Mouse (Mus musculus): ENCODE results near the gene Pknox2. TPM values are rescaled to one million over a fixed set of nuclear protein-coding genes. Genes with fewer than 3 reads are reported as not detected.

Gene Pknox2
- total RNA-seq, 2 experiments from 2014 or later = 29.3 to 41.2 TPM

DNA sequence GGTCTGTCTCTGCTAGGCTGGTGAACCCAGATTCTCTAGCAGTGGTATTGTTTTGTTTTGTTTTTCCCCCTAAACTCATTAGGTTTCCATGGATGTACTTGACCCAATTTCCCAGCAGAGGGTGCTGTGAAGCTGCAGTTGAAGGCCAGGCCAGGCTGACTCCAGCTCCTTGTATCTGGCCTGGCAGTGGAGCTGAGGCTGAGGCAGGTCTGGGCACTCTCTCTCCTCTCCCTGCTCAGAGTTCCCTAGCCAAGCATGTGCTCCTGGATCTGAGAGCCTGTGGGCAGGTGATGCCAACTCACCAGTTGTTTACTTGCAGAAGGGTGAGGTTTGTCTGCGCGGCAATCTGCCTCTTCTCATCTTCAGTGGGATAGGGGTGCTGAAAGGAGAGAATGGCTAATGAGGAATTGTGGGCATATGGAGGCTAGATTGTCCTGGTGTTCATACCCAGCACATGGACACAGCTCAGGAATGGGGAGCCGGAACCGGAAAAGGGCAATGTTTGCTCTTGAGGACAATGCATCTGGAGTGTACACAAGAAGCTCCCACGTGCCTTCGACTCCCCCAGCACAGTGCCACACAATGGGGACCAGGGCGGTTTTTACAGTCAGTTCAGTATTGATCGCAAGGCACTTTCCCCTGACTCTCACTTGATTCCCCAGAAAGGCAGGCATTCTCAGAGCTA lies 252.1 kb downstream of the Pknox2 start:
- DNase-seq (ENCODE audit: extremely low spot score in 1 of 2, low spot score in 1 of 2) = peak; percentile 60 to 76

DNA sequence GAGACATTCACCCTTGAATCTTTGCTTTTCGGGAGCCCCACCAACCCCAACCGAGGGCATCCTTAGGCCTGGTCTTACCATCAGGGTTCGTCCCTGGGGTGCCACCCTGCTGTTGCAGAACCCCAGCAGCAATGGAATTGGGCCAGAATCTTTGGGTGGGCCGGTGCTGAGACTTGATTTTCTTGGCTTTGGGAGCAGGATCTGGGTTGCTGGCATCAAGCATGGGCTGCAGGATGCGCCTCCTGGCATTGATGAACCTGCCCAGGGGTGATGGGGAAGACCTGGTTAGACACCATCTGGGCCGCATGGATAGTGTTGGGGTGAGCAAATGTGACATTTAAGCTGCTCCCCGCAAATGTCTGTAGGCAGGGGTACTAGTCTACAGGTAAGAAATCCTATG lies 253.0 kb downstream of the Pknox2 start:
- no peak for DNase-seq (ENCODE audit: extremely low spot score in 1 of 2, low spot score in 1 of 2)

DNA sequence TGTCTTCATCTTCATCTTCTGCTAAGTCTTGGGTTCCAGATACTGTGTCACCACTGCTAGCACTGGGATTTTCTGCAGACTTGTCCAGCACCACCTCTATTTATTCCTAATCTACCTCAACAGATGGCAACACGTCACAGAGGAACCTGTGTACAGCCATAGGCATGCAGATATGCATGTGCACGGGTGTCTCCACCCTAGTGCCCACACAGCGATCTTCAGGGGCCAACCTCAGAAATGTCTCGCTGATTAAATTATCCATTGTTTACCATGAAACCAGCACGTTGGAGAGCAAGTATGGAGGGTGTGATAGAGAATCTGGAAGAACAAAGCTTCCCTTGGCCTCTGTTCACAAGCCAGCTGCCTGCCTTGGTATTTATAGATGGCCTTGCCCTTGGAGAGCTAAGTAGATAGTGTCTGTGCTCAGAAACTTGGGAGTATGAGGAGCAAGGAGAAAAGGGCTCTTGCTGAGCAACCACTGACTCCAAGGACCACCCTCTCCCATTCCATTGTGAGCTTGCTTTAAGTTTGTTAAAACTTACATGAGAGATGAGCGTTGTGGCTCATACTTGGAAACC lies 253.7 kb downstream of the Pknox2 start:
- no peak for DNase-seq (ENCODE audit: extremely low spot score in 1 of 2, low spot score in 1 of 2)

DNA sequence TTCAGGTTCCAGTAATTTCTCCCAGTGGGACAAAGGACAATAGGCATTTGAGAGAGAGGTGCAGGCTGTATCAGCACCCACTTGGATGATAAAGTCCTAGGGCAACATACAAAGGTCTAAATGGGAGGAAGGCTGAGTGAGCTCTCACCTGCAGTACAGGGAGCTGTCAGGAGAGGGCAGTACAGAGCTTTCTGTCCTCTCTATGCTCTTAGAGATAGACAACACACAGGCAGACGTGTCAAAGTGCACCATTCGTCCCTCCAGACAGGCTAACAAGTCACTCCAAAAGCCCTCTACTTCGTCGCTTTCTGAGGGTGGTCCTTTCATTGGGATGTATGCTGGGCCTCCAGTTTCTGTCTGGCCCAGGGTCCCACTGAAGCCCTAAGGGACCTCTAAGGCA lies 256.7 kb downstream of the Pknox2 start:
- DNase-seq (ENCODE audit: extremely low spot score in 1 of 2, low spot score in 1 of 2) = peak in 1 of 2 experiments; percentile 77

DNA sequence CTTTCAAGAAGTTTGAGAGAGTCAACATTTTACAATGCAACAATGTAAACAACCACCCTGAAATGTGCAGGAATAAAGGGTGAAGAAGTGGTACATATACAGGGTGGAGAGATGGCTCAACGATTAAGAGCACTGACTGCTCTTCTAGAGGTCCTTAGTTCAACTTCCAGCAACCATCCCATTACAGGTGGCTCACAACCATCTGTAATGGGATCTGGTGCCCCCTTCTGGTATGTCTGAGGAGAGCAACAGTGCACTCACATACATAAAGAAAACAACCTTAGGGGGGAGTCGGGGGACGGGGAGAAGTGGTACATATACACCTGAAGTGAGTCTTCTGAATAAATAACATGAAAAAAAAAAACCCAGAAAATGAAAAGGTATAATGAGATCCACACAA lies 262.0 kb downstream of the Pknox2 start:
- peak in 1 of 2 experiments; percentile 22 for DNase-seq (ENCODE audit: extremely low spot score in 1 of 2, low spot score in 1 of 2)

DNA sequence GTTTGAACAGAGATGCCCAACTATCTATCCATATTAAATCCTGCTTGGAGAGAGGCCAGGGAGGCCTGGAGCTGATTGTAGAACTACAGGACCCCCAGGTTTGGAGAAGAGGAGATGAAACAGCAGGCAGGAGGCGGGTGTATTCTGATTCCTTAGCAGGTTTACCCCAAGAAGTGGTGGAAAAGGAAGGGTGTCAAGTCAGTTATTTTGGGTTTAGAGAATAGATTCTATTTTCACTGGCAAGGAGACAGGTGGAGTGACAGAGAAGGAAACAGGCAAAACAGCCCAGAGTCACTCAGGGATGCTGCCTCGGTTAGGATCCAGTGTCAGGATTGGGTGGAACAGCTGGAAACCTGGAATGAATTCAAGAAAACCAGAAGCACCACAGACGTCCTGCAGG lies 263.6 kb downstream of the Pknox2 start:
- DNase-seq (ENCODE audit: extremely low spot score in 1 of 2, low spot score in 1 of 2) = no peak

DNA sequence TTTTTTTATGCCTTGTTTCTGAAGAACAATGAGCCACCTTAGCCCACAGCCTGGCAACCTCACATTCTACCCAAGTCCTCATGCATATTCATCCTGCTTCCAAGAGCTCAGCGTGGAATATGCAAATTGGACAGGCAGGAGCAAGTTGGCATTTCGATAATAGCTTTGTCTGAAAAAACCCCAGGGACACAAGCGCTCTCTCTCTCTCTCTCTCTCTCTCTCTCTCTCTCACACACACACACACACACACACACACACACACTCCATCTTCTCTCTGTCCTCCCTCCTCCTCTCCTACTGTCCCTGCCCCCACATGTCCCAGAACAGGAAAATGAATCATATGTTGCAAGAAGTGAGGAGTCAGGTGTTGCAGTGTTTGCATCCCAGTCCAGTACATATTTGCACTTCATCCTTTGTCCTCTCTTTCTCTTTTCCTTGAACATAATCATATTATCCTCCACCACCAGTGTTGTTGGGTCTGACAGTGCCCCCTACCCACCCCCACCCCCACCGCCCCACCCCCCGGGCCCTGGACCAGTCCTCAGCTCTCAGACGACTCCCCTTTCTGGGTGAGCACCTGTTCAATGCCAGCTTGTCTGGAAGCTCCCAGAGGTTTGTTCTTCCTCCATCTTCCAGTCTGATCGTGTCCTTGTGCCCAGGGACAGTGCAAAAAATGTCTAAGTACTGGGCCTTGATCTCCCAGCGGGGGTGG lies 265.0 kb downstream of the Pknox2 start:
- no peak for DNase-seq (ENCODE audit: extremely low spot score in 1 of 2, low spot score in 1 of 2)

DNA sequence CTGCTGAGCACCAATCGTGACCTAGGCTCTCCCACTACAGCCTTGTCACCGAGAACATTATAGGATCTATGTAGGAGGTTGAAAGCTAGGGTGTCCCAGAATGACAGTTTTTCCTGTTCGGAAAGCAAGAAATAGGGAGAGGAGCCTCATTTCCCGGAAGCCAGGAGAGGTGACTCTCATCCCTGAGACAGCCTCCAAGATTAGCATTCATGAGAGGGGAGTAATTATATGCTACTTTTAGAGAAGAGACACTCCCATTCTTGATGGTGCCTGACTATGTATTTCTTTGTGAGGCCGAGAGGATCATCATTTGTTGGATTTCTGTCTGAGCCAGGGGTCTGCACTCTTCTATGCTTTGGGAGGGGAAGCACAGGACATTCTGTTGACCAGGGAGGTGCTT lies 265.6 kb downstream of the Pknox2 start:
- DNase-seq (ENCODE audit: extremely low spot score in 1 of 2, low spot score in 1 of 2) = no peak

DNA sequence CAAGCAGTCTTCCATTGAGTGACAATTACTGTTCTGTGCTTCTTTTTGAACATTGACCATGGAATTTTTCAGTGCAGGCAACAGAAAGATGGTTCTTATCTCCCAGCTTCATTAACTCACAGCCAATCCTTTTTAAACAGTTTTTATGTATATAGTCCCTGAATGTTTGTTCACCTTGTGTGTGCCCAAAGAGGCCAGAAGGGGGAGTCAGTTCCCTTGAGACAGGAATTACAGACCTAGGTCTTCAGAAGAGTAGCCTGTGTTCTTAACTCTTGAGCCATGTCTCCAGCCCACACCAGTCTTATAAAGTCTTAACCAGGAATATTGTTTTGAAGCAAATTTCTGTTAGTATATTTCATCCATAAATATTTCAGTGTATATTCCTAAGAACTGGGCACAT lies 270.4 kb downstream of the Pknox2 start:
- DNase-seq (ENCODE audit: extremely low spot score in 1 of 2, low spot score in 1 of 2) = no peak

DNA sequence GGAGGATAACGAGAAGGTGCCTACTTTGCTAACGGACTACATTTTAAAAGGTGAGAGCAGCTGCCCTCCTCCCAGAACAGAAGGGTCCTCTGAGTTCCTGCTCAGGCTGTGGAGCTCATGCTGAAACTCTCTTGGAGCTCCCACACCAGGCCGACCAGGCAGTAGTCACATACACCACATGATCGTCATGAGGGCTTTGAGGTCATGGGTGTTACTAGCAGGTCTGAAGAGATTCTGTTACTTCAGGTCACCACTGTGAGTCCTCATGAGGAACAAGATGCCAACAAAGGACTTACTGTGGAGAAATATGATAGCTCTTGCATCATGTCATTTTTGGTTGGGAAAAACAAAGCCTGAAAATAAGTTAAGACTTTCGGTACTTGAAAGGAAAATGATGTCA lies 270.9 kb downstream of the Pknox2 start:
- DNase-seq (ENCODE audit: extremely low spot score in 1 of 2, low spot score in 1 of 2) = no peak

DNA sequence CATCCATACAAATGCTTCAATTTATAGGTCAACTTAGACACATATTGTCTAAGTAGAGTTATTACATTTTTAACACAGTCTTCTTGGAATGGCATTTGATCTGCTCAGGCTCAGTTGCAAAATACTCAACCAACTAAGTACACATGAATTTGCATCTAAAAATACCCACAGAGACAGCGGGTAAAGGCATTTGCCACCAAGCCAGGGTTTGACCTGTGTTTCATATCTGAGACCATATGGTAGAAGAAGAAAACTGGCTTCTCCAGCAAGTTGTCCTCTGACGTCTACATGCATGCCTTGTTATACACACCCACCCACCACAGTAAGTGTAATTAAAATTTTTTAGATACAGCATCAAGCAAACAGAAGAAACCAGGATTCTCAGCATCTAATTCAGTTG lies 273.4 kb downstream of the Pknox2 start:
- DNase-seq (ENCODE audit: extremely low spot score in 1 of 2, low spot score in 1 of 2) = no peak

DNA sequence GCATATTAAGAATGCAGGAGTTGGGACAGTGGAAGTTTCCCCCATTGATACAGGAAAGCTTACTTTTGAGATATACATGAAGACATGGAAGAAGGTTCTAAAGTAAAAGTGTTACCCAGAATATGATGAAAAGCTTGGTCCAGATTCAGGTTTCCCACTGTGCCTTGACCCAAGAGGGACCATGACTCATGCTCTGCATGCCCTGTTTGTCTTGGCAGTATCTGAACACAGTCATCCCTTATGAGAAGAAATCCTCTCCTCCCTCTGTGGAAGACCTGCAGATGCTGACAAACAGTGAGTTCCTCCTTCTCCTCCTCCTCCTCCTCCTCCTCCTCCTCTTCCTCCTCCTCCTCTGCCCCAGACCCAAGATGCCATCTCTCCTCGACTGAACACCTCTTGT lies 276.9 kb downstream of the Pknox2 start:
- no peak for DNase-seq (ENCODE audit: extremely low spot score in 1 of 2, low spot score in 1 of 2)

DNA sequence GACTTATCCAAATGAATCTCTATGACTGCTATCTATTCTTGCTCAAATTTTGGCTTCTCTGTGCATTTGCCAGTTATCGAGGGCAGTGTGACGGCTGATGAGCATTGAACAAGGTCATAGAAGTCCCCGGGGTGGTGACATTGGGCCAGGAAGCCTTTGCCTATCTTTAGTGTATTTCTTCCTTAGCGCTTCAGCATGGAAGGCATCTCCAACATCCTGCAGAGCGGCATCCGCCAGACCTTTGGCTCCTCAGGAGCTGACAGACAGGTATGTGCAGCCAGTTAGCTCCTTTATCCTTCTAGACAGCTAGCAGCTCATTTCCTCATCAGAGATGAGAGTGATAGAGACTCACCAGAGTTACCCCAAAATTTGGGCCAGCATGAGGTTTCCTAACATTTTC lies 278.5 kb downstream of the Pknox2 start:
- DNase-seq (ENCODE audit: extremely low spot score in 1 of 2, low spot score in 1 of 2) = no peak

DNA sequence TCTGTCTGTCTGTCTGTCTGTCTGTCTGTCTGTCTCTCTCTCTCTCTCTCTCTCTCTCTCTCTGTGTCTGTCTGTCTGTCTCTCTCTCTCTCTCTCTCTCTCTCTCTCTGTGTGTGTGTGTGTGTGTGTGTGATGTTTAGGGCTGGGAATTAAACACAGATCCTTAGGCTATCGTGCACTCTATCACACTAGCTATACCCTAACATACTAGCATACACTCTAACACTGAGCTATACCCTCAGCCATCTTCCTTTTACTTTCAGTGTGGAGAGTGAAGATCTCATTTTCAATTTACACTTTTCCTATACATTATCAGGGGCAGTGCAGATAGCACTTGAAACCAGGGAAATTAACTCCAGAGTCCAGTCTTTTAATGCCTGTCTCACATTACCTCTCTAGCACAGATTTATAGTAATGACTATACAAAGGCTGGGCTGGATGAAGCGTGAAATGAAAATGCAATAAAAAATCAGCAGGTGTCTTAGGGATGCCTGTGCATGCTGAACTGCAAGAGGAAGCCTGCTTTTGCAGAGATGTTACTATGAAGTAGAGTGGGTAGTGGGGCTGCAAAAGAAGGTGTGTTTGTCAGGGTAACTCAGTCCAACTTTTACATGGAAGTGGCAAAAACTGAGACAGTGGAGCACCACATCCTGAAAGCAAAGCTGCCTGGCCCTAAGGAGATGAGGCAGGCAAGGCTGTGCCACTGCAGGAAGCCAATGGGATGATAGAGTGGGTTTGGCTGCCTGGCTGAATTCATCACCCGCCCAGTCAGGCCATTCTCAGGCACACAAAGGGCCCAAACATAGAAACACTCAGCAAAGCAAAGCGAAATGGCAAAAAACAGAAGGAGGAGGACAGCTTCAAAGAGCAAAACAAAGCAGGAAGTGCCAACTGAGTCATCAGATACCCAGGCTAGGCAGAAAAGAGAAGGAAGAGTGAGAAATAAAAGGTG lies 282.1 kb downstream of the Pknox2 start:
- DNase-seq (ENCODE audit: extremely low spot score in 1 of 2, low spot score in 1 of 2) = no peak

DNA sequence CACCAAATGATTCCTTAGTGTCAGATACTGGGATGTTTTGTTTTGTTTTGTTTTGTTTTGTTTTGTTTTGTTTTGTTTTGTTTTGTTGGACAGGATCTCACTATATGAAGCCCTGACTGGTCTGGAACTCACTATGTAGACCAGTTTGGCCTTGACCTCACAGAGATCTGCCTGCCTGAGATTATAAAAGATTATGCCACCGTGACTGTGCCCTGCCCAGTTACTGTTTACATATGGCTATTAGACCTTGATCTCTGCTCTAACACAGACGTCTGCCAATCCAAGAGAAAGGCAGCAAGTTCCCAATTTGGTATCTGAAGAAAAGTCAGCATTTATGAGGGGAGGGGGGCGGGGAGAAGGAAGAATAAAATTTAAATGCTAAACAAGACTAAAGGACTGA lies 283.5 kb downstream of the Pknox2 start:
- no peak for DNase-seq (ENCODE audit: extremely low spot score in 1 of 2, low spot score in 1 of 2)

DNA sequence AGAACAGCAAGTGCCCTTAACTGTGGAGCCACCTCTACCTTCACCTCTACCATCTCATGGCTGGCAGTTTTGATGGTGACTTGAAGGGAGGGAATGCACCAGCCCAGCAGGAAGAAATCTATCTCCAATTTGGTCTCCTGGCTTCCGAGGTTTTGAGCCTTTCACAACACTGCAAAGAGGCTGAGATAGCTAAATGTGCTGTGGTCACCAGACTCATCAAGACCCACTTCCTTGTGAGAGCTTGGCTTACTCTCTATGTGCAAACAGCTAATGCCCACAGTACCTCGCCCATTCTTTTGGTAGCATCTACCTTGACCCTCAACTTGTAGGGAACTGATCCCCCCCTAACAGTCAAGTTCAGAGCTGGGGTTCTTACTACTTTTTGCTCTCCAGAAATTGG lies 284.6 kb downstream of the Pknox2 start:
- DNase-seq (ENCODE audit: extremely low spot score in 1 of 2, low spot score in 1 of 2) = no peak

DNA sequence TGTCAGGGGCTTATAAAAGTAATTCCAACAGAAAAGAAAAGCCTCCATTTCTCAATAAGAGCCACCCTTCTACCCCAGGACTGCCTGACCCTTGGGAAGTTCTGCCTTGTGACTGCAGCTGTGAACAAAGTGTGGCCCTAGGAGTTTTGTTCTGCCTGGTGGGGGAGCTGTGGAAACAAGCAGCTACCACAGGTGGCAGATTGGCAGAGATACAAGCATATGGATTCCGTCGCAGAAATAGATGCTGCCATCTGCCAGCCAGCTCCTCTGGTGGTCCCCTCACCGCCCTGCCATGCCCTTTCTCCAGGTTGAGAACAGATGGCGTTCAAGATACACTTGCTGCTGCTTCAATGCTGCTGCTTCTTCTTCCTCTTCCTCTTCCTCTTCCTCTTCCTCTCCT lies 288.5 kb downstream of the Pknox2 start:
- no peak for DNase-seq (ENCODE audit: extremely low spot score in 1 of 2, low spot score in 1 of 2)

DNA sequence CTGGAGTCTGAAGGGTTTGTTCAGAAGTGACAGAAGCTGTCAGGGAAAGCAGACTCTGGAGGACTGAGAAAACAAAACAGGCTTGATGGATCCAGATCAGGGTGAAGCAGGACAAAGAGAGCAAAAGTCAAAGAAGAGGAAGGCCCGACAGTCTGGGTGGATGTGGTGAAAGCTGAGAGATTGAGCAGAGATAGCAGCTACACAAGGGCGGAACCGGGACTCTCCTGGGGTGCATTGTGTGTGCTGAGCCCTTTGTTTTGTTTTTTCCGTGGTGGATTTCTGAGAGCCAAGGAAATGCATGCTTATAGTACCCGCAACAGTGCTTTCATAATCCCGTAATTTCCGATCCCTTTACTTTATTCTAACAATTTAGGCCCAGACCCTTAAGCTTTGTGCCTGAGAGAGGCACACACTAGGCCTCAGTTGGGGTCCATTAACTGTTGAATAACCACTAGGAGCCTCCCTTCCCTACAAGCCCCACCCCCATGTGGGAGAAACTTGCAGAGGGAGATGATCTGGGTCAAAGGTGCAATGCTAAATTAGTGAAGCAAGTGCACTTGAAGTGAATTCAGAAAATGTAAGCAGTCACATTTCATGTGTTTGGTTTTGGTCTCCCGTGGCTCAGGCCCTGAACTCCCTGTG lies 289.6 kb downstream of the Pknox2 start:
- DNase-seq (ENCODE audit: extremely low spot score in 1 of 2, low spot score in 1 of 2) = no peak

DNA sequence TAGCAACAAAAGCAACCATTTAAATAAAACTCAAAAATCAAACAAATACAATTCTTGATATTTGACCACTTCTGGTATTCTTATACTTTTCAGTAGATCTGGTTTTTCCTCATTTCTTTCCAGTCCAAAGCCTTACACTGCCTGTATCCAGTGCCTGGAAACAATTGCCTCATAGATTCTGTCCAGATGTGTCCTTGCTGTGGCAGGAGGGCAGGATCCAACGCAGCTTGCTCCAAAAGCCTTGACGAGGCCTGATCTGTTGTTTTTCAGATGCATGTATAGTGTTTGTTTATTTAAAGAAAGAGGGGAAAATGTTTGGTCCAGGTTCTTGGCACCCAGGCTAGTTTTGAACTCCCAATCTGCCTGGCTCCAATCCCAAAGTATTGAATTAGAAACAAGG lies 290.9 kb downstream of the Pknox2 start:
- no peak for DNase-seq (ENCODE audit: extremely low spot score in 1 of 2, low spot score in 1 of 2)

DNA sequence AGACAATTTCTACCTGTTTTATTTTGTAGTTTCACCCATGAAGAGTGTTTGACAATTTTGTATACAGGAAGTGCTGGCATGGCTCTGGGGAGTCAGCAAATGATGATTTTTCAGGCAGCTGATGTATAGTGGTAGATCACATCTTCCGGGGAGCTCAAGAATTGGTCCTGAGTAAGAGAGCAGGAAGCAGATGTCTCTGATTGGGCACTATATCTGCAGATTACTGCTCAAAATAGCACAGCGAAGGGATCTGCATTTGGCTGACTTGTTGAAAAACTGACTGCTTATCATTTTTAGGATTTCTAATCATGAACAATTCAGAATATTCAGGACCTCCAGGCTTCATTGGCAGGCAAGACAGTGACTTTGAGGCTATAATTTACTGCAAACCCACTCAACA lies 295.0 kb downstream of the Pknox2 start:
- DNase-seq (ENCODE audit: extremely low spot score in 1 of 2, low spot score in 1 of 2) = no peak

Data from layer of hippocampus, postnatal 25 days (tissue).